Mouse (Mus musculus) forebrain, embryonic 11.5 days (tissue): ENCODE data around the gene Mri1. TPM values are rescaled to one million over a fixed set of nuclear protein-coding genes. Genes with fewer than 3 reads are reported as not detected.

Source experiments
- ATAC-seq: fragments of 200-750 bp; cut with Nextera tagmentation; replicated peaks from 2 replicates; pipeline ENCODE4 v1.8.0; 2017; ENCODE audit warnings: moderate TSS enrichment; ENCODE audit not compliant: low FRiP score
- DNase-seq: peaks from one replicate; pipeline ENCODE4 v3.0.0-alpha.2; 2017; ENCODE audit warnings: low spot score
- H3K27ac ChIP-seq: fragments of 300-500 bp; sonication (generic); 2 replicates; pipeline ENCODE4 v1.5.1; 2014; ENCODE audit warnings: low read depth, low read length
- H3K27me3 ChIP-seq: fragments of 300-500 bp; sonication (generic); 2 replicates; pipeline ENCODE4 v1.6.1; 2014; ENCODE audit warnings: mild to moderate bottlenecking, low read length, mixed read lengths; ENCODE audit not compliant: control insufficient read depth, insufficient read depth
- H3K36me3 ChIP-seq: fragments of 300-500 bp; sonication (generic); 2 replicates; pipeline ENCODE4 v1.6.1; 2014; ENCODE audit warnings: mild to moderate bottlenecking, low read length, moderate library complexity, mixed read lengths; ENCODE audit not compliant: control insufficient read depth, insufficient read depth
- H3K4me1 ChIP-seq: fragments of 300-500 bp; sonication (generic); replicated peaks from 2 replicates; pipeline ENCODE4 v1.6.1; 2014; ENCODE audit warnings: low read length, mixed read lengths; ENCODE audit not compliant: control insufficient read depth, insufficient read depth
- H3K4me2 ChIP-seq: fragments of 300-500 bp; sonication (generic); 2 replicates; pipeline ENCODE4 v1.6.1; 2014; ENCODE audit warnings: low read depth, mild to moderate bottlenecking, low read length, moderate library complexity, mixed read lengths; ENCODE audit not compliant: severe bottlenecking
- H3K4me3 ChIP-seq: fragments of 300-500 bp; sonication (generic); 2 replicates; pipeline ENCODE4 v1.5.1; 2014; ENCODE audit warnings: low read depth, low read length
- H3K9ac ChIP-seq: fragments of 300-500 bp; sonication (generic); 2 replicates; pipeline ENCODE4 v1.6.1; 2014; ENCODE audit warnings: low read length
- H3K9me3 ChIP-seq: fragments of 300-500 bp; sonication (generic); 2 replicates; pipeline ENCODE4 v1.6.1; 2016; ENCODE audit warnings: low read length, mixed read lengths; ENCODE audit not compliant: control insufficient read depth
- WGBS: fragments of 180-500 bp; shearing (Covaris S2); extraction: QIAGEN DNeasy Blood & Tissue Kit; methylation state at CpG from one replicate; pipeline ENCODE4 v1.1.7; 2014; 5-methylcytosine and 5-hydroxymethylcytosine counted together
- polyA plus RNA-seq: library from polyadenylated mRNA; unstranded; fragments of >200 nt; fragmentation: Nextera tagmentation; extraction: Ambion mirVana; gene quantifications from 2 replicates; pipeline ENCODE4 v1.2.1, GENCODE M21; 2014

Mri1 gene
- polyA plus RNA-seq, 1 experiment from 2014 or later, result 59.6 TPM

- no peak overlapping the region for H3K4me2 ChIP-seq
- WGBS, result 92% methylated on average over 31 of the region's 31 CpGs
- H3K36me3 ChIP-seq, result peaks cover 12% of the 10 kb centered on the region
- H3K4me3 ChIP-seq, result no peak overlapping the region
- ATAC-seq (no peak), DNase-seq (no peak)
- H3K4me1 ChIP-seq, result 0 out of 2 replicates have a peak, but pooled peaks cover 4% of the 10 kb centered on the region
- H3K9ac ChIP-seq, result no peak overlapping the region
- no peak overlapping the region for H3K27ac ChIP-seq
- H3K27me3 ChIP-seq, result no peaks in the 10 kb centered on the region
- no peaks in the 10 kb centered on the region for H3K9me3 ChIP-seq
Observed at GRCm38 (mm10) chr8:84211881-84212563, 45.1 kb downstream of the Mri1 start.

- DNase-seq, result no peak
- WGBS, result 90% methylated on average over 3 of the region's 3 CpGs
- H3K4me3 ChIP-seq, result no peak overlapping the region
Observed at GRCm38 (mm10) chr8:84211202-84211601, 45.9 kb downstream of the Mri1 start.

GRCm38 (mm10) chr8:84210167-84210791, 46.8 kb downstream of the Mri1 start:
- no peak overlapping the region for H3K4me2 ChIP-seq
- H3K9ac ChIP-seq, result no peak overlapping the region
- H3K4me1 ChIP-seq, result 0 out of 2 replicates have a peak, but pooled peaks cover 4% of the 10 kb centered on the region
- no peak overlapping the region for H3K27ac ChIP-seq
- H3K4me3 ChIP-seq, result no peak overlapping the region
- DNase-seq, result peak; percentile 90
- H3K27me3 ChIP-seq, result no peaks in the 10 kb centered on the region
- no peaks in the 10 kb centered on the region for H3K9me3 ChIP-seq
- WGBS, result 51% methylated on average over 34 of the region's 34 CpGs
- ATAC-seq, result peak; percentile 43; the same call in 1 of the 2 replicates
- H3K36me3 ChIP-seq, result peaks cover 5% of the 10 kb centered on the region; the same call in 1 of the 2 replicates

More at GRCm38 (mm10) chr8:84211202-84211601, 45.9 kb downstream of the Mri1 start:
- H3K27ac ChIP-seq, result no peak overlapping the region
- no peak for ATAC-seq
- H3K4me1 ChIP-seq, result 0 out of 2 replicates have a peak, but pooled peaks cover 4% of the 10 kb centered on the region
- no peak overlapping the region for H3K9ac ChIP-seq
- H3K36me3 ChIP-seq, result peaks cover 8% of the 10 kb centered on the region
- H3K4me2 ChIP-seq, result no peak overlapping the region
- no peaks in the 10 kb centered on the region for H3K9me3 ChIP-seq
- no peaks in the 10 kb centered on the region for H3K27me3 ChIP-seq

- H3K27ac ChIP-seq, result no peak overlapping the region
- H3K27me3 ChIP-seq, result no peaks in the 10 kb centered on the region
- H3K4me1 ChIP-seq, result peaks cover 9% of the 10 kb centered on the region; the same call in 1 of the 2 replicates
- H3K9me3 ChIP-seq, result no peaks in the 10 kb centered on the region
- peaks cover 4% of the 10 kb centered on the region; the same call in 1 of the 2 replicates for H3K36me3 ChIP-seq
- DNase-seq (no peak), ATAC-seq (no peak)
- H3K9ac ChIP-seq, result 0 out of 2 replicates have a peak overlapping the region, but pooled peaks have one; percentile 23
- WGBS, result 38% methylated on average over 17 of the region's 17 CpGs
- H3K4me2 ChIP-seq, result no peak overlapping the region
- H3K4me3 ChIP-seq, result no peak overlapping the region
Observed at GRCm38 (mm10) chr8:84208381-84209380, 48.4 kb downstream of the Mri1 start.

GRCm38 (mm10) chr8:84207811-84208210, 49.3 kb downstream of the Mri1 start:
- H3K9ac ChIP-seq, result no peak overlapping the region
- WGBS, result 66% methylated on average over 7 of the region's 7 CpGs

GRCm38 (mm10) chr8:84206666-84207065, 50.5 kb downstream of the Mri1 start:
- no peak for ATAC-seq
- no peaks in the 10 kb centered on the region for H3K9me3 ChIP-seq
- 90% methylated on average over 3 of the region's 3 CpGs for WGBS

More at GRCm38 (mm10) chr8:84207811-84208210, 49.3 kb downstream of the Mri1 start:
- Histone ChIP-seq H3K4me3 (no peak overlapping the region), H3K4me1 (peaks cover 16% of the 10 kb centered on the region), H3K4me2 (no peak overlapping the region), H3K27ac (no peak overlapping the region), H3K27me3 (no peaks in the 10 kb centered on the region), H3K9me3 (no peaks in the 10 kb centered on the region), H3K36me3 (0 out of 2 replicates have a peak, but pooled peaks cover 2% of the 10 kb centered on the region)
- ATAC-seq, result no peak
- DNase-seq, result no peak

GRCm38 (mm10) chr8:84205073-84205472, 52.1 kb downstream of the Mri1 start:
- 88% methylated on average over 5 of the region's 5 CpGs for WGBS
- no peaks in the 10 kb centered on the region for H3K36me3 ChIP-seq
- H3K9ac ChIP-seq, result no peak overlapping the region
- no peaks in the 10 kb centered on the region for H3K9me3 ChIP-seq
- DNase-seq (no peak), ATAC-seq (no peak)
- peaks cover 34% of the 10 kb centered on the region for H3K4me1 ChIP-seq
- H3K27me3 ChIP-seq, result no peaks in the 10 kb centered on the region
- H3K4me3 ChIP-seq, result no peak overlapping the region
- no peak overlapping the region for H3K4me2 ChIP-seq
- no peak overlapping the region for H3K27ac ChIP-seq

More at GRCm38 (mm10) chr8:84206666-84207065, 50.5 kb downstream of the Mri1 start:
- no peak overlapping the region for H3K4me2 ChIP-seq
- H3K9ac ChIP-seq, result no peak overlapping the region
- H3K36me3 ChIP-seq, result 0 out of 2 replicates have a peak, but pooled peaks cover 2% of the 10 kb centered on the region
- no peak overlapping the region for H3K4me3 ChIP-seq
- no peak overlapping the region for H3K27ac ChIP-seq
- DNase-seq, result no peak
- H3K4me1 ChIP-seq, result peaks cover 18% of the 10 kb centered on the region
- H3K27me3 ChIP-seq, result no peaks in the 10 kb centered on the region
